29 mouse cellular contexts compared by ENCODE assay signal in genomic region chr9:58361956-58362355, GRCm38 (mm10). TPM values are rescaled to one million over a fixed set of nuclear protein-coding genes. Genes with fewer than 3 reads are reported as not detected.
"Had no signal": no experiment of that assay in that cellular context is flagged by ENCODE, and none has a peak within 500 bp of the region (broad histone marks: within the 10 kb centered on the region; RNA-seq: fewer than 3 reads in every experiment).

No protein-coding gene starts in this region.

- H3K36me3 ChIP-seq: embryonic facial prominence, embryonic 10.5 days; embryonic facial prominence, embryonic 12.5 days; embryonic facial prominence, embryonic 13.5 days; embryonic facial prominence, embryonic 15.5 days; forebrain, embryonic 10.5 days; forebrain, embryonic 12.5 days; forebrain, embryonic 15.5 days had no signal

- DNase-seq: cerebellum, adult 8-10 months; cerebellum, adult 9-10 months; cerebellum, adult 9-11 months; cerebellum, postnatal 36 days; embryo, embryonic 11 days; forebrain, postnatal 0 days; gastrocnemius, adult 2 months; gastrocnemius, postnatal 10 days; gastrocnemius, postnatal 14 days; gastrocnemius, postnatal 25 days; gastrocnemius, postnatal 36 days; heart, adult 11 months; heart, adult 18-20 months; heart, adult 2 months had no signal

- H3K4me2 ChIP-seq: embryonic facial prominence, embryonic 12.5 days; embryonic facial prominence, embryonic 13.5 days; embryonic facial prominence, embryonic 15.5 days; forebrain, embryonic 12.5 days; forebrain, embryonic 13.5 days; forebrain, embryonic 15.5 days had no signal

- H3K27me3 ChIP-seq: embryonic facial prominence, embryonic 12.5 days; embryonic facial prominence, embryonic 13.5 days; embryonic facial prominence, embryonic 15.5 days; forebrain, embryonic 12.5 days; forebrain, embryonic 13.5 days; forebrain, embryonic 15.5 days had no signal

- H3K4me3 ChIP-seq: embryonic facial prominence, embryonic 10.5 days; embryonic facial prominence, embryonic 12.5 days; embryonic facial prominence, embryonic 13.5 days; embryonic facial prominence, embryonic 15.5 days; erythroblast, embryonic 14.5 days; forebrain, embryonic 10.5 days; forebrain, embryonic 12.5 days; forebrain, embryonic 13.5 days; forebrain, embryonic 15.5 days; gastrocnemius, adult 2 months; heart, adult 2 months had no signal

RNA-seq across cellular contexts. Expression of gene Tbc1d21, which starts 8.3 kb away (rescaled TPM):
- polyA plus RNA-seq: cortical plate, adult 2 months; embryonic facial prominence, embryonic 10.5 days; embryonic facial prominence, embryonic 11.5 days; embryonic facial prominence, embryonic 12.5 days; embryonic facial prominence, embryonic 13.5 days; embryonic facial prominence, embryonic 15.5 days; erythroblast, embryonic 14.5 days; forebrain, embryonic 10.5 days; forebrain, embryonic 11.5 days; forebrain, embryonic 12.5 days; forebrain, embryonic 13.5 days; forebrain, embryonic 14.5 days; forebrain, embryonic 15.5 days; forebrain, embryonic 16.5 days; forebrain, postnatal 0 days; frontal cortex, adult 2 months; heart, adult 2 months had no signal
